In the genomic region with DNA sequence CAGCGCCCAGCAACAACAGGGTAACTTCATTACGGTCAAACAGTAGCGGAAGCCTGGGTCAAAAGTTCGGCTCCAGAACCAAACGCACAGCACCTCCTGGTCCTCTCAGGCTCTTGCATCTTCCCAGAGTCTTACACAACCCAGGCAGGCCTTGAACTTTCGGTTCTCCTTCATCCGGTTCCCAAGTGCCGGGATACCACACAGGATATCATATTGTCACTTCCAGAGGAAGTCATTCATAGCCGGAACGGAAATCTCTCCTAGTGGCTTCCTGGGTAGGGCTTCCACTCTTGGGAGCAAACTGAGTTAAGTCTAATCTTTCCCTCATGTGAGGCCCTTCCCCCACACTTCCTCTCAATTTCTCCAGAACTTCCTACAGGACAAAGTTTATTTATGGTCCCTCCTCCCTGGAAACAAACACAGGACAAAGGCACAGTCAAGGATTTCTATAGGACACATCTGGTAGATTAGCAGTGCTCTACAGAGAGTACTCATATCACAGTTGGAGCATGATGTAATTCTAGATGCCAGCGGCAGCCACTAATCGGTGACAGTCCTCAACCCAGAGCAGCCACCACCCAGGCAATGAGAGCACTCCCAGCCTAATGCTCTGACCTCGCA, we compare ENCODE assay signal across 8 mouse cellular contexts. TPM values are rescaled to one million over a fixed set of nuclear protein-coding genes. Genes with fewer than 3 reads are reported as not detected.
DNase-seq lines count a peak whose midpoint lies in the region; ATAC-seq lines count a peak whose summit lies in the region.

No protein-coding gene starts in this region.

- H3K9ac ChIP-seq in embryonic facial prominence, embryonic 12.5 days = 0 out of 2 replicates have a peak overlapping the region, but pooled peaks have one; percentile 17

- 55% methylated on average over 13 of the region's 13 CpGs for WGBS in embryonic facial prominence, embryonic 12.5 days

- H3K4me3 ChIP-seq in embryonic facial prominence, embryonic 12.5 days = no peak overlapping the region

- DNase-seq in adrenal gland, adult 8-10 months = peak; percentile 75
- DNase-seq in kidney, adult 11 months = peak; percentile 82
- DNase-seq in lung, adult 18-20 months = peak; percentile 74 to 85
- DNase-seq in urinary bladder, postnatal 4 days (ENCODE audit: low spot score in 2 of 2) = no peak
- DNase-seq in left cerebral cortex, postnatal 14 days (ENCODE audit: low spot score in 2 of 2) = no peak
- no peak for DNase-seq in layer of hippocampus, adult 11-12 months (ENCODE audit: low spot score)

- peaks cover 15% of the 10 kb centered on the region; the same call in 1 of the 2 replicates for H3K4me1 ChIP-seq in embryonic facial prominence, embryonic 12.5 days

- no peak for ATAC-seq in embryonic facial prominence, embryonic 12.5 days (ENCODE audit: insufficient number of reproducible peaks, insufficient read depth, low FRiP score, low TSS enrichment)
- ATAC-seq in megakaryocyte-erythroid progenitor cell, adult 5-6 weeks (replicated peaks; ENCODE audit: low FRiP score, low TSS enrichment, poor library complexity, severe bottlenecking) = no peak

- H3K36me3 ChIP-seq in embryonic facial prominence, embryonic 12.5 days = peaks cover 66% of the 10 kb centered on the region

- H3K27me3 ChIP-seq in embryonic facial prominence, embryonic 12.5 days = no peaks in the 10 kb centered on the region

- peak overlapping the region; percentile 69 for H3K27ac ChIP-seq in embryonic facial prominence, embryonic 12.5 days

- H3K4me2 ChIP-seq in embryonic facial prominence, embryonic 12.5 days (replicated peaks) = no peak overlapping the region

- intact Hi-C loops in left cerebral cortex, postnatal 14 days (cut with DNase I) = no loop called here

- no peaks in the 10 kb centered on the region for H3K9me3 ChIP-seq in embryonic facial prominence, embryonic 12.5 days

RNA-seq across cellular contexts. Expression of gene Pola2, which starts 11.8 kb away (rescaled TPM):
- total RNA-seq in adrenal gland, adult 8-10 months (2022) = 10 to 100 TPM; 22.5 to 51.0 (median 27.8) TPM
- 80.5 and 82.9 TPM in 2 replicates for polyA plus RNA-seq in embryonic facial prominence, embryonic 12.5 days (2016; fragmentation: Nextera tagmentation; extraction: Ambion mirVana)
- 134 and 164 TPM in 2 replicates for total RNA-seq in megakaryocyte-erythroid progenitor cell, adult 5-6 weeks (2014; fragmentation: Nextera tagmentation)
- total RNA-seq in megakaryocyte-erythroid progenitor cell, adult 5-6 weeks (2017) = 62.6 and 87.0 TPM in 2 replicates
- 1 to 10 TPM; 6.2 to 6.6 TPM for total RNA-seq in left cerebral cortex, postnatal 14 days (2021)

RNA-seq across cellular contexts. Expression of gene Cdc42ep2, which starts 27.6 kb away (rescaled TPM):
- 1 to 10 TPM; 4.9 to 9.6 (median 8.3) TPM for total RNA-seq in adrenal gland, adult 8-10 months (2022)
- 3.6 and 4.2 TPM in 2 replicates for polyA plus RNA-seq in embryonic facial prominence, embryonic 12.5 days (2016; fragmentation: Nextera tagmentation; extraction: Ambion mirVana)
- total RNA-seq in megakaryocyte-erythroid progenitor cell, adult 5-6 weeks (2014; fragmentation: Nextera tagmentation) = 0.77 TPM in 1 of 2 replicates, not detected in the other
- total RNA-seq in megakaryocyte-erythroid progenitor cell, adult 5-6 weeks (2017) = not detected in 2 replicates
- total RNA-seq in left cerebral cortex, postnatal 14 days (2021) = 1 to 10 TPM; 7.1 to 8.0 TPM

RNA-seq across cellular contexts. Expression of gene Slc22a20, which starts 33.8 kb away (rescaled TPM):
- not detected for total RNA-seq in adrenal gland, adult 8-10 months (2022)
- not detected in 2 replicates for polyA plus RNA-seq in embryonic facial prominence, embryonic 12.5 days (2016; fragmentation: Nextera tagmentation; extraction: Ambion mirVana)
- not detected in 2 replicates for total RNA-seq in megakaryocyte-erythroid progenitor cell, adult 5-6 weeks (2014; fragmentation: Nextera tagmentation)
- not detected in 2 replicates for total RNA-seq in megakaryocyte-erythroid progenitor cell, adult 5-6 weeks (2017)
- total RNA-seq in left cerebral cortex, postnatal 14 days (2021) = not detected

RNA-seq across cellular contexts. Expression of gene Dpf2, which starts 39.4 kb away (rescaled TPM):
- total RNA-seq in adrenal gland, adult 8-10 months (2022) = 100 to 1,000 TPM in 3 of 4 experiments, 10 to 100 TPM in 1; 93.7 to 147 (median 129) TPM
- 192 and 207 TPM in 2 replicates for polyA plus RNA-seq in embryonic facial prominence, embryonic 12.5 days (2016; fragmentation: Nextera tagmentation; extraction: Ambion mirVana)
- 91.2 and 95.9 TPM in 2 replicates for total RNA-seq in megakaryocyte-erythroid progenitor cell, adult 5-6 weeks (2014; fragmentation: Nextera tagmentation)
- total RNA-seq in megakaryocyte-erythroid progenitor cell, adult 5-6 weeks (2017) = 75.0 and 124 TPM in 2 replicates
- total RNA-seq in left cerebral cortex, postnatal 14 days (2021) = 10 to 100 TPM; 87.6 to 90.4 TPM

RNA-seq across cellular contexts. Expression of gene Tigd3, which starts 58.2 kb away (rescaled TPM):
- 1 to 10 TPM in 3 of 4 experiments, under 1 TPM in 1; 0.93 to 3.5 (median 1.6) TPM for total RNA-seq in adrenal gland, adult 8-10 months (2022)
- polyA plus RNA-seq in embryonic facial prominence, embryonic 12.5 days (2016; fragmentation: Nextera tagmentation; extraction: Ambion mirVana) = 5.3 and 6.3 TPM in 2 replicates
- total RNA-seq in megakaryocyte-erythroid progenitor cell, adult 5-6 weeks (2014; fragmentation: Nextera tagmentation) = 5.3 and 5.9 TPM in 2 replicates
- total RNA-seq in megakaryocyte-erythroid progenitor cell, adult 5-6 weeks (2017) = 2.2 and 3.1 TPM in 2 replicates
- total RNA-seq in left cerebral cortex, postnatal 14 days (2021) = 1 to 10 TPM; 5.6 to 5.9 TPM

Comparison
In these comparisons a context has a peak if more than half of its experiments do, and no peak if none do; other contexts are left out.
1. DNase-seq: peak in adrenal gland, adult 8-10 months (single experiment), kidney, adult 11 months (single experiment) and lung, adult 18-20 months (2 of 2); none in urinary bladder, postnatal 4 days (0 of 2), left cerebral cortex, postnatal 14 days (0 of 2) and layer of hippocampus, adult 11-12 months (single experiment).